Mouse (Mus musculus) lung, postnatal 0 days (tissue): ENCODE results near the gene Myo16.

Experiments
- CTCF ChIP-seq: IDR thresholded peaks from 2 replicates; pipeline ENCODE4 v1.5.1; 2016; ENCODE audit warnings: antibody characterized with exemption, mild to moderate bottlenecking
- EP300 ChIP-seq: IDR thresholded peaks from 2 replicates; pipeline ENCODE4 v1.6.1; 2016; ENCODE audit warnings: antibody characterized with exemption, mild to moderate bottlenecking, control low read depth

- no peak for TF ChIP-seq CTCF
- TF ChIP-seq EP300, result no peak
Observed at GRCm38 (mm10) chr8:10177131-10177530, 23.4 kb downstream of the Myo16 start.
